Mouse (Mus musculus) lung, adult 2 months (tissue): ENCODE data around the gene Hist1h4j.
"Not testable (repeated sequence)": the region's sequence is repeated elsewhere in the genome, so short reads cannot be mapped to it uniquely, and the experiment has no call there.

ENCODE experiments used
- CTCF ChIP-seq: fragments of 200-500 bp; IDR thresholded peaks from 2 replicates; pipeline ENCODE4 v1.5.1; 2011; ENCODE audit warnings: mild to moderate bottlenecking, low read length, control low read depth; ENCODE audit not compliant: insufficient read depth
- POLR2A ChIP-seq: fragments of 200-500 bp; IDR thresholded peaks from 2 replicates; pipeline ENCODE4 v1.6.1; 2011; ENCODE audit warnings: low read depth, mild to moderate bottlenecking, control low read depth, low read length, borderline replicate concordance; ENCODE audit errors: extremely low read depth

- TF ChIP-seq POLR2A, CTCF: not testable (repeated sequence)
Observed at GRCm38 (mm10) chr13:21754294-21755001, 19.6 kb downstream of the Hist1h4j start.
